Mouse (Mus musculus): Measurements from ENCODE around the gene Mup12.
"Not testable (repeated sequence)": the region's sequence is repeated elsewhere in the genome, so short reads cannot be mapped to it uniquely, and the experiment has no call there.

The Mup12 gene

GRCm38 (mm10) chr4:60741226-60741625, at the start of gene Mup12:
Gene Mup12, minus strand, starts transcription at chr4:60741326.
- DNase-seq (ENCODE audit: low spot score) = not testable (repeated sequence)
